Mouse (Mus musculus): Measurements from ENCODE around the gene Rpap3. TPM values are rescaled to one million over a fixed set of nuclear protein-coding genes. Genes with fewer than 3 reads are reported as not detected.
"Not testable (repeated sequence)": the region's sequence is repeated elsewhere in the genome, so short reads cannot be mapped to it uniquely, and the experiment has no call there.

Rpap3 gene
- total RNA-seq, 4 experiments from 2014 or later = 13.4 to 17.9 (median 15.3) TPM

DNA sequence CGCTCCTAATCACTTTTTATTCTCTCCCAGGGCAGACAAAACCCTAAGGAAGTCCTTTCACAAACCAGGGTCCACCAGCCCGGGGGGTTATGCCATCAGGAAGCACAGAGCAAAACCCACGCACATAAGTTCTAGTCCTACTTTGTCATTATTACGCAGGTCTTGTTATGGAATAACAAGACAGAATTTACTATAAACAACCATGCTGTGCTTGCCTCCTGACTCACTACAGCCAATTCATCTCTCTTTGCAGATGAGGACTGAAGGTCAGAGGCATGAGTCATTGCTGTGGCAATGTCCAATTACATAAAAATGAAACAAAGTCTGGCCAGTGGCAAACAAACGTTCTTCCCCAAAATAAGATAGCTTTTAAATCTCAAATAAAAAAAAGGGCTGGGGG, 12.2 kb downstream of the Rpap3 start:
- no peak for DNase-seq (ENCODE audit: low spot score)

DNA sequence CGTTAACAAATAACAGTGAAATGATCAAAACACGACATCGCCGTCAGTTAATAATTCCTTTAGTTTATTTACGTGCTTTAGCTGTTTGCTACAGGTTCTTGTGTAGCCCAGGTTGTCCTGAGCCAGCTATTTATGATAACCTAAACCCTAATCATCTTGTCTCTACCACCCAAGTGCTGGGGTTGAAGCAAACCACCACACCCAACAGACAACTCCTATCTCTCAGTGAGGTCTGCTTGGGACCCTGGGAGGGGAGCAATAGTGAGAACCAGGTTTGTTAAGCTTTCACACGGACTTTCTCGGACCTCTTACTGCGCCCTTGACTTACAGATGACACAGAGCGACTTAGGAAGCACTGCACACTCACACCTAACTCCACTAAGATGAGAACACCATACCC, 21.5 kb downstream of the Rpap3 start:
- DNase-seq (ENCODE audit: low spot score) = no peak

DNA sequence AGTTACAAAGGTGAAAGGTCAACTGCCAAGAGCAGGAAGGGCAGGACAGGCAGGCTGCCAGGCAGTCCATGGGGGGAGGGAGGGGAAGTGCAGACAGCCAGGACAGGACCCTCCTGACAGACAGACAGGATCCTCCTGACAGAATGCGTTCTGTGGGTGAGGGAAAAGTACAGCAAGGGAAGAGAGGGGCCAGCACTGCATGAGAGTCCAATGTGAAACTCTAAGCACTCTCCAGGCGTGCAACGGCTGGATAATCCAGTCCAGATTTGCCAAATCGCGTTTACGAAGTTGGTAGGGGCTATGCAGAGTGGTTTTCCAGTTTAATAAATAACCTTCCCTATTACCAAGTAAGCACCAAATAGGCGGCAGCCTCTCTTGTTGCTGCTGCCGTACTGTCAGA, 23.6 kb downstream of the Rpap3 start:
- no peak for DNase-seq (ENCODE audit: low spot score)

DNA sequence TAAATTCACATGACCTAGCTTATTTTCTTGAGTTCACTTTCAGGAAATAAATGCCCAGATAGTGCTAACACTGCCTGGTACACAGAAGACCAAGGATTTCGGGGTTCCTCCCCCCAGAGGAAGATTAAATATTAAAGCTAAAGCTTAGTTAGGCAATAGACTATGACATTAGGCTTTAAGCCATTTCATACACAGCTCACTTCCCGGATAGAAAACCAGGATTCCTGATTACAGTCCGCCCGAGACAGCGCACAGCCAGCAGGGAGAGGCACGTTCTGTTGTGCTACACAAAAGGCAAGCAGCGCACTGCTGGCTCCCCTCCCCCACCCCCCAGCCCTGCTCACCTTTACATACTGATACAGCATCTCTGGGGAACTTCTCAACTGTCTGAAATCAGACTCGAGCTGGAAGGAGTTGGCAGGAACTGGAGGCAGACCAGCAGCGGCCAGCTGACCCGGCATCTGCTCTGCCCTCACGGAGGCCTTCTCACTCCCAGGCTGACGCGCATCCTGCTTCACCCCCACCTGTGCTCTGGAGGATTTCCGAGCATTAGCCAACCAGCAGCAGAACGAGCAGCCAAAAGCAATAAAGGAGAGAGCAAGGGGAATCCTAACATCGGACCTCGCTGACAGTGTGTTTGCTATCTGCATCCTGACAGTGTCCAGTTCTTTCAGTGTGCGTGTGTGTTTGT, 25.5 kb downstream of the Rpap3 start:
- no peak for DNase-seq (ENCODE audit: low spot score)

DNA sequence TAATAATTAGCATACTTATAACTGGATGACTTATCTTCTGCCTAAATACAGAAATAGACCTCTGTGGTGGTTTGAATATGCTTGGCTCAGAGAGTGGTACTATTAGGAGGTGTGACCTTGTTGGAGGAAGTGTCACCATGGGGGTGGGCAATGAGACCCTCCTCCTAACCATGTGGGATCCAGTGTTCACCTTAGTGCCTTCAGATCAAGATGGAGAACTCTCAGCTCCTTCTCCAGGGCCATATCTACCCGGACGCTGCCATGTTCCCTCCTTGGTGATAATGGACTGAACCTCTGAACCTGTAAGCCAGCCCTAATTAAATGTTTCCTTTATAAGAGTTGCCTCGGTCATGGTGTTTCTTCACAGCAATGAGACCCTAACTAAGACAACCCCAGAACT, 28.3 kb downstream of the Rpap3 start:
- no peak for DNase-seq (ENCODE audit: low spot score)

GRCm38 (mm10) chr15:97675927-97676326, 29.7 kb downstream of the Rpap3 start:
- DNase-seq (ENCODE audit: low spot score) = no peak

DNA sequence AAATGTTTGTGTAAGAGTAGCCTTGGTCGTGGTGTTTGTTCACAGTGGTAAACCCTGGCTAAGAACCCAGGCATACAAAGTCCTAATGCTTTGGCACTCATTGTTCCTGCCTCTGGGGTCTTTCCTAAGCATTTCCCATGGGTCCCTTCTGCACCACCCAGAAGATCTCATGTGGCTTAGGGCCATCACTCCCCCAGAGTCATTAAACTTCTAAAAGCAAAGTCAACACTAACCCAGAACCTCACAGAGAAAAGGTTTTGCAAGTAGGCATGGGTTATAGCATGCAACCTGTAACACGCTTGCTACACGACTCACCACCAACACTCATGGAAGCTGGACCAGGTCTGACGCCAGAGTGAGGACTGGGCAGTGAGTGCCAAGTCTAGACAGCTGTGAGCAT, 31.2 kb downstream of the Rpap3 start:
- no peak for DNase-seq (ENCODE audit: low spot score)

- no peak for DNase-seq (ENCODE audit: low spot score)
Observed at GRCm38 (mm10) chr15:97673256-97674000, 32.2 kb downstream of the Rpap3 start.

DNA sequence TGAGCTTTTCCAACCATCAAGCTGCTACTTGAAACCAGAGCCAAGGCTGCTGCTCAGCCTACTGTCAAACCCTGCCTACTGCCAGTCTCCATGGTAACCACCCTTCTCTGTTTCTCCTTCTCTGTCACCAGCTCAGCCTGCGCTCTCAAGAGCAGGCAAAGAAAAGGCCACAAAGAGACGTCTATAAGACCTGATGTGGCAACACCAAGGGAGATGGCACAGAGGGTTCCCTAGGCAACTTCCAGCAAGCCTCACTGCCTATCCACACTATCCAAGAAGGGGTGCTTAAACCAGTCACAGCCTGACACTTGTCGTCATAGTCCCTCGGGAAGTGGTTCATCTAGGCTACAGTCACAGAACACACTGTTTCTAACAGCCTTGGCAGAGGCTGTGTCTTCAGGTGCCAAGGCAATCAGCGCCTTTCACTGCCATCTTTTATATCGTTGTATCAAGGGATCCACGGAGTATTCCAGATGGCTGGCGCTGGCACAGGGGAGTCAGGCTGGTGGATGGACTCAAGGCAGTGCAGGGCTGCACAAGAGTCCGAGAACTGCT, 33.3 kb downstream of the Rpap3 start:
- no peak for DNase-seq (ENCODE audit: low spot score)

- peak; percentile 17 for DNase-seq (ENCODE audit: low spot score)
Observed at GRCm38 (mm10) chr15:97670554-97670953, 35.1 kb downstream of the Rpap3 start.

DNA sequence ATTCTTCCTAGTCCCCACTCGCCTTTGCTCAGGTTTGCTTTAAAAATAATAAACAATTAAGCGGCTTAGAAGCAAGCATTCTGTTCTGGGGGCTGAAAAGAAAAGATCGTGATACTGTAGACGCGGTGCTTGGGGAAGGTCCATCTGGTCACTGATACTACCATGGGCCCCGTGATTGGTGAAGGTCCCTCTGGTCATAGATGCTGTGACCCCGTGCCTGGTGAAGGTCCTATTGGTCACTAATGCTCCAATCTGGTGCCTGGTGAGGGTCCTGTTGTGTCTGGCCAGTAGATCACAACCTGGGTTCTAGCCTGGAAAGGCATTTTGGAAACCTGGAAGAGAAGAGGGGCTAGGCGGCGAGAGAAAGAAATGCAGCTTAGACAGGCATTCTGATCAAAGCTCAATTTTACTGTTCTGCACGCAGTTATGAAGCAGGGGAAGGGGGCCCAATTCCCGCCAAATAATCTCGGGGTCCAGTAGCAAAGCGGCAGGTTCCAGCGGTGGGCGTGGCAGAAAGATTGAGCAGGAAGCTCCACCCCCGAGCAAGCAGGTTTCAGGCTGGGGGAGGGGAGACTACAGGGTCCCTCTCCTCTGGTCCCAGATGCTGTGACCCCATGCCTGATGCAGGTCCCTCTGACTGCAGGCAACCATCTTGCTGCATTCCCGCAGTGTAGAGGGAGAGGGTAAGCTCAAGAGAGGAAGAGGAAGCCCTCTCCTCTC, 37.3 kb downstream of the Rpap3 start:
- not testable (repeated sequence) for DNase-seq (ENCODE audit: low spot score)

DNA sequence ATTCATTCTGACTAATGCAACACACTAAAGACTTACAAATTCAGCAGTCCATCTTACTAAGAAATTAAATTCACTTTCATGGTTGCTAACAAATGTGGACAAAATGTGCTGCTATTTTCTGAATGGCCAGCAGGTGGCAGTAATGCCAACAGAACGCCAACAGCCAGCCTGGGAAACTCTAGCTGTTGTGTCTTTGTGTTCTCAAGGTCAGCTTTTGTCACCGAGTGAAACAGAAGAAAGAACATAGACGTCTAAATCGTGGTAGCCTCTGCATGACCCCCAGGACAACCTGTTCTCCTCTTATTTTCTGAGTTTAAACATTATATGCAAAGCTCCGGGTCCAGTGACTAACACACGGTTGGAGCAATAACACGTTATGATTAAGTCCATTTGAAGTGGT, 38.2 kb downstream of the Rpap3 start:
- peak; percentile 54 for DNase-seq (ENCODE audit: low spot score)

DNA sequence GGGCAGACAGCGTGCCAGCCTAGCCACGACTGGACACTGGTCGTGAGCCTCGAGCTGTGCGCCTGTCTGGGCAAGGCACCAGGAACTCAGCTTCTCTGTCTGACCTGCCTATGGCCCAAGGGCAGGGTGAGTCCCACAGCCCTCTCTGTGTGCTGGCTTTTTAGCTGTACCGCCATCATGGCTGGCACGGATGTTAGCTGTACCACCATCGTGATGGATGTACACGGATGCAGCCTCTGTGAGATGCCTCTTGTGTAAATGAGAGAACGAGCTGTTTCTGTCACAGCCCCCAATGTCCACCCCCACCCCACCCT, 39.2 kb downstream of the Rpap3 start:
- DNase-seq (ENCODE audit: low spot score) = no peak

GRCm38 (mm10) chr15:97665770-97666456, 39.7 kb downstream of the Rpap3 start:
- no peak for DNase-seq (ENCODE audit: low spot score)

- DNase-seq (ENCODE audit: low spot score) = no peak
Observed at GRCm38 (mm10) chr15:97664981-97665668, 40.5 kb downstream of the Rpap3 start.

DNA sequence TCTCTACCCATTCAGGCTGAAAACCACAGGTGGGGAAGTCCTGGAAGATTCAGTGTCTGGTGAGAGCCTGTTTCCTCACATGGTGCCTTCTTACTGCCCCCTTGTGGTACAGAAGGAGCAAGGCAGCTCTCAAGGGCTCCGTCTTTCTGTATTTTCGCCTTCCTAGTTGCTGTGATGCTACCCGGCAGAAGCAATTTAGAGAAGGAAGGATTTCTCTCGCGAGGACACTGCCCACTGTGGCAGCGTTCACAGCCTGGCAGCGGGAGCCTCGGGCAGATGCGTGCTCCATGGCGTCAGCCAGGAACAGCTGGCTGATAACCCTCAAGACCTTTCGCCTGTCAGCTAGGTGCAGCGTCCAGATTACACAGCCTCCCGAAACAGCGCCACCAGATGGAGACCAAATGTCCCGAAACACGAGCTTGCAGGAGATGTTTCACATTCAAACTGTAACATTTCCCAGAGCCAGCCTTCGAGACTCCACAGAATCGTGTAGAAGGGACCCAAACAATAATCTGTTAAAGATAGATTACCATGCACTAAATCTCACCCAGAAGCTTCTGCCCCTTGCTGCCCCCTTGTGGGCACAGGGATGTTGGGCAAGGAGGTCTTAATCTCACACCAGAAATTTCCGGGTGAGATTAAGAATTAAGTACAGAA, 41.7 kb downstream of the Rpap3 start:
- DNase-seq (ENCODE audit: low spot score) = peak; percentile 73

GRCm38 (mm10) chr15:97658755-97659116, 46.9 kb downstream of the Rpap3 start:
- DNase-seq (ENCODE audit: low spot score) = no peak

DNA sequence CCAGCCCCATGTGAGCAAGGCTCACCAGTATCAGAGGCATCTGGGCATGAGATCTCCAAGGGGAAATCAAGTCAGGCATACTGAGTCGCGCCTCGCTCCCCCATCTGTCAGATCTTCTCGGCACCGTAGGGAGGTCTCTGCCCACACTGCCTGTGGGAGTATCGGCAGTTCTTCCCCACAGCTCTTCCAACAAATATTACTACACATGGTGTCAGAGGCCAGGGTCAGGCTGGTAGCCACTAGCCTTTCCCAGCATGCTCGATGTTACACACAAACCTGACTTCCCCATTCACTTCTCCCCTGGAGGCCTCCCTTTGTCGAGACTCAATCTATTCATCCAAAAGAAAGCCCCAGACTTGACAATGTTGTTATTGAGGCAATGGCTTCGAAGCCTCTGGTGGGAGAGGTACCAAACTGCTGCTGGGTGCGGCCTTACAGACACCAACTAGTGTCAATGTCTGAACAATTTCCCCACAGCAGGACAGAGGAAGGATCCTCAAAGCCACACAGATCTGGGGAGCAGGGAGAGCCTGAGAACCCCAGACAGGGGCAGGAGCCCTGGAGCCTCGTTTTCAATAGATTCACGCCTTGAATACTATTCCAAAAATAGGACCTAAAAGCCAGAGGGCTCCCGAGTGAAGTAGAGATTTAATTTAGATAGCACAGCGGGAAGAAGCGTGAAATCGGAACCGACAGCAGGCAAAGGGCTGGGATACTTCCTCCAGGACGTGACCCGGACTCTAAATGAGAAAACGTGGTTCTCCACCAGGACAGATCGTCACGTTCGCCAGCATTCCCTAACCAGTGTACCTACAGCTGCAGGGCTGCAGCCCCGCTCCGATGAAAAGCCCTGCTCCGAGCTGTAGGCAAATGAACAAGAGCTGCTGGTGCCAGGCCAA, 47.5 kb downstream of the Rpap3 start:
- no peak for DNase-seq (ENCODE audit: low spot score)

DNA sequence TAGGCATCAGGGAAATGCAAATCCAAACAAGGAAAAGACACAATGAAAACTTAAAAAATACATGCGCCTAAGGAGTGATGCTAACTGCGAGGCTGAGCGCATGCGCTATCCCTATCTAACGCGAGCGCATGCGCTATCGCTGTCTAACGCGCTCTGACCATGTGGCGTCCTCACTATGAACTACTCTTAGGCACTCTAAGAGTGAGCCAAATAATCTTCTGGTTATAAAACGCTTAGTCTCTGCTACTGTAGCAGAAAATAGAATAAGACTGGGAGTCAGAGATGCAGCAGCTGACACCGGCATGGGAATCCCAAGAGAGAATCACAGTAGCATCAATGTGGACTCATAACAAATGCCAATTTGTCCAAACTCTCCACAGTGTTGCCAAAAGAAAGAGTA, 48.2 kb downstream of the Rpap3 start:
- no peak for DNase-seq (ENCODE audit: low spot score)

- no peak for DNase-seq (ENCODE audit: low spot score)
Observed at GRCm38 (mm10) chr15:97649726-97650125, 55.9 kb downstream of the Rpap3 start.

Measured in heart, adult 8-10 months (tissue).